Mouse (Mus musculus) limb, embryonic 11.5 days (tissue): ENCODE measurements around the gene Fkbp7. TPM values are rescaled to one million over a fixed set of nuclear protein-coding genes. Genes with fewer than 3 reads are reported as not detected.

Experiments
- ATAC-seq: fragments of 200-750 bp; cut with Nextera tagmentation; 2 replicates; pipeline ENCODE4 v1.8.0; 2017; ENCODE audit warnings: low read depth; ENCODE audit not compliant: insufficient number of reproducible peaks, low FRiP score, low TSS enrichment
- DNase-seq: peaks from one replicate; pipeline ENCODE4 v3.0.0-alpha.2; 2015; ENCODE audit warnings: low spot score
- H3K27ac ChIP-seq: fragments of 300-500 bp; sonication (generic); replicated peaks from 2 replicates; pipeline ENCODE4 v1.5.1; 2014; ENCODE audit warnings: low read depth, mild to moderate bottlenecking, low read length
- H3K27me3 ChIP-seq: fragments of 300-500 bp; sonication (generic); 2 replicates; pipeline ENCODE4 v1.6.1; 2014; ENCODE audit warnings: mild to moderate bottlenecking, low read length, mixed read lengths; ENCODE audit not compliant: control insufficient read depth, insufficient read depth
- H3K36me3 ChIP-seq: fragments of 300-500 bp; sonication (generic); 2 replicates; pipeline ENCODE4 v1.6.1; 2014; ENCODE audit warnings: mild to moderate bottlenecking, low read length, moderate library complexity, mixed read lengths; ENCODE audit not compliant: control insufficient read depth, insufficient read depth
- H3K4me1 ChIP-seq: fragments of 300-500 bp; sonication (generic); 2 replicates; pipeline ENCODE4 v1.6.1; 2014; ENCODE audit warnings: low read length, mixed read lengths; ENCODE audit not compliant: control insufficient read depth, insufficient read depth
- H3K4me2 ChIP-seq: fragments of 300-500 bp; sonication (generic); 2 replicates; pipeline ENCODE4 v1.6.1; 2014; ENCODE audit warnings: low read depth, mild to moderate bottlenecking, moderate library complexity; ENCODE audit not compliant: severe bottlenecking
- H3K4me3 ChIP-seq: fragments of 300-500 bp; sonication (generic); 2 replicates; pipeline ENCODE4 v1.5.1; 2014; ENCODE audit warnings: low read depth, low read length
- H3K9ac ChIP-seq: fragments of 300-500 bp; sonication (generic); 2 replicates; pipeline ENCODE4 v1.6.1; 2014; ENCODE audit warnings: mild to moderate bottlenecking, low read length
- H3K9me3 ChIP-seq: fragments of 300-500 bp; sonication (generic); 2 replicates; pipeline ENCODE4 v1.6.1; 2016; ENCODE audit warnings: low read length; ENCODE audit not compliant: control insufficient read depth
- WGBS: fragments of 180-500 bp; shearing (Covaris S2); extraction: QIAGEN DNeasy Blood & Tissue Kit; methylation state at CpG from one replicate; pipeline ENCODE4 v1.1.7; 2014; 5-methylcytosine and 5-hydroxymethylcytosine counted together
- polyA plus RNA-seq: library from polyadenylated mRNA; unstranded; fragments of >200 nt; fragmentation: Nextera tagmentation; extraction: Ambion mirVana; gene quantifications from 2 replicates; pipeline ENCODE4 v1.2.1, GENCODE M21; 2014

Gene Fkbp7
- polyA plus RNA-seq, 1 experiment from 2014 or later, result 46.0 TPM

GRCm38 (mm10) chr2:76655982-76656381, 16.9 kb downstream of the Fkbp7 start:
- no peak overlapping the region for H3K4me2 ChIP-seq
- H3K4me3 ChIP-seq, result no peak overlapping the region
- H3K27me3 ChIP-seq, result no peaks in the 10 kb centered on the region
- no peak for ATAC-seq
- no peaks in the 10 kb centered on the region for H3K9me3 ChIP-seq
- WGBS, result 15% methylated on average over 1 of the region's 1 CpGs
- DNase-seq, result no peak
- no peak overlapping the region for H3K27ac ChIP-seq
- no peaks in the 10 kb centered on the region for H3K36me3 ChIP-seq
- H3K9ac ChIP-seq, result no peak overlapping the region
- no peaks in the 10 kb centered on the region for H3K4me1 ChIP-seq

- WGBS, result 78% methylated on average over 3 of the region's 3 CpGs
- Histone ChIP-seq H3K4me1 (no peaks in the 10 kb centered on the region), H3K36me3 (no peaks in the 10 kb centered on the region), H3K4me2 (no peak overlapping the region), H3K27me3 (no peaks in the 10 kb centered on the region), H3K27ac (no peak overlapping the region), H3K9me3 (no peaks in the 10 kb centered on the region), H3K9ac (no peak overlapping the region), H3K4me3 (no peak overlapping the region)
- ATAC-seq (no peak), DNase-seq (no peak)
Measured at GRCm38 (mm10) chr2:76655444-76655843, 17.5 kb downstream of the Fkbp7 start.

- no peaks in the 10 kb centered on the region for H3K36me3 ChIP-seq
- no peaks in the 10 kb centered on the region for H3K9me3 ChIP-seq
- H3K27me3 ChIP-seq, result no peaks in the 10 kb centered on the region
- DNase-seq (no peak), ATAC-seq (no peak)
- H3K4me1 ChIP-seq, result no peaks in the 10 kb centered on the region
- H3K9ac ChIP-seq, result no peak overlapping the region
- no peak overlapping the region for H3K27ac ChIP-seq
- no peak overlapping the region for H3K4me2 ChIP-seq
- no peak overlapping the region for H3K4me3 ChIP-seq
- 79% methylated on average over 5 of the region's 5 CpGs for WGBS
Measured at GRCm38 (mm10) chr2:76654646-76655045, 18.3 kb downstream of the Fkbp7 start.

- Histone ChIP-seq H3K4me1 (no peaks in the 10 kb centered on the region), H3K27ac (no peak overlapping the region), H3K27me3 (no peaks in the 10 kb centered on the region), H3K4me2 (no peak overlapping the region), H3K9ac (no peak overlapping the region), H3K9me3 (no peaks in the 10 kb centered on the region), H3K36me3 (no peaks in the 10 kb centered on the region), H3K4me3 (no peak overlapping the region)
- DNase-seq, result no peak
- no peak for ATAC-seq
- WGBS, result 91% methylated on average over 4 of the region's 4 CpGs
Measured at GRCm38 (mm10) chr2:76653070-76653469, 19.8 kb downstream of the Fkbp7 start.

GRCm38 (mm10) chr2:76648666-76649141, 24.2 kb downstream of the Fkbp7 start:
- peak; percentile 48; the same call in 1 of the 2 replicates for ATAC-seq
- 34% methylated on average over 13 of the region's 13 CpGs for WGBS

GRCm38 (mm10) chr2:76647883-76648570, 24.9 kb downstream of the Fkbp7 start, which contains the start of the genes Prkra and Pjvk:
TSS of gene Prkra (minus strand) at chr2:76648015.
TSS of gene Pjvk (plus strand) at chr2:76648476.
- H3K27me3 ChIP-seq, result no peaks in the 10 kb centered on the region
- under 1% methylated on average over 41 of the region's 42 CpGs for WGBS
- no peaks in the 10 kb centered on the region for H3K9me3 ChIP-seq
- peak within 1 kb of the TSS; percentile 68 for H3K4me3 ChIP-seq
- DNase-seq (peak; percentile 99), ATAC-seq (peak; percentile 98)
- peak within 1 kb of the TSS; percentile 77 for H3K9ac ChIP-seq
- no peaks in the 10 kb centered on the region for H3K36me3 ChIP-seq
- no peaks in the 10 kb centered on the region for H3K4me1 ChIP-seq
- peak within 1 kb of the TSS; percentile 70 for H3K4me2 ChIP-seq
- peak within 1 kb of the TSS; percentile 88 for H3K27ac ChIP-seq

More at GRCm38 (mm10) chr2:76648666-76649141, 24.2 kb downstream of the Fkbp7 start:
- Histone ChIP-seq H3K27me3 (no peaks in the 10 kb centered on the region), H3K9ac (peak overlapping the region; percentile 41), H3K4me2 (peak overlapping the region; percentile 70; the same call in 1 of the 2 replicates), H3K9me3 (no peaks in the 10 kb centered on the region), H3K4me3 (peak overlapping the region; percentile 68; the same call in 1 of the 2 replicates), H3K4me1 (no peaks in the 10 kb centered on the region), H3K27ac (peak overlapping the region; percentile 30), H3K36me3 (no peaks in the 10 kb centered on the region)
- DNase-seq, result peak; percentile 73

- Histone ChIP-seq H3K9me3 (no peaks in the 10 kb centered on the region), H3K9ac (peak overlapping the region; percentile 77), H3K27ac (peak overlapping the region; percentile 88), H3K4me1 (no peaks in the 10 kb centered on the region), H3K27me3 (no peaks in the 10 kb centered on the region), H3K36me3 (no peaks in the 10 kb centered on the region), H3K4me2 (peak overlapping the region; percentile 70), H3K4me3 (peak overlapping the region; percentile 68)
- under 1% methylated on average over 24 of the region's 32 CpGs for WGBS
- ATAC-seq (peak; percentile 76), DNase-seq (peak; percentile 75)
Measured at GRCm38 (mm10) chr2:76647441-76647869, 25.5 kb downstream of the Fkbp7 start.

GRCm38 (mm10) chr2:76643801-76644200, 29.1 kb downstream of the Fkbp7 start:
- Histone ChIP-seq H3K4me2 (no peak overlapping the region), H3K4me3 (no peak overlapping the region), H3K27me3 (no peaks in the 10 kb centered on the region), H3K4me1 (no peaks in the 10 kb centered on the region), H3K36me3 (peaks cover 3% of the 10 kb centered on the region; the same call in 1 of the 2 replicates), H3K27ac (no peak overlapping the region), H3K9me3 (no peaks in the 10 kb centered on the region), H3K9ac (no peak overlapping the region)
- no peak for ATAC-seq
- no peak for DNase-seq
